In the genomic region with DNA sequence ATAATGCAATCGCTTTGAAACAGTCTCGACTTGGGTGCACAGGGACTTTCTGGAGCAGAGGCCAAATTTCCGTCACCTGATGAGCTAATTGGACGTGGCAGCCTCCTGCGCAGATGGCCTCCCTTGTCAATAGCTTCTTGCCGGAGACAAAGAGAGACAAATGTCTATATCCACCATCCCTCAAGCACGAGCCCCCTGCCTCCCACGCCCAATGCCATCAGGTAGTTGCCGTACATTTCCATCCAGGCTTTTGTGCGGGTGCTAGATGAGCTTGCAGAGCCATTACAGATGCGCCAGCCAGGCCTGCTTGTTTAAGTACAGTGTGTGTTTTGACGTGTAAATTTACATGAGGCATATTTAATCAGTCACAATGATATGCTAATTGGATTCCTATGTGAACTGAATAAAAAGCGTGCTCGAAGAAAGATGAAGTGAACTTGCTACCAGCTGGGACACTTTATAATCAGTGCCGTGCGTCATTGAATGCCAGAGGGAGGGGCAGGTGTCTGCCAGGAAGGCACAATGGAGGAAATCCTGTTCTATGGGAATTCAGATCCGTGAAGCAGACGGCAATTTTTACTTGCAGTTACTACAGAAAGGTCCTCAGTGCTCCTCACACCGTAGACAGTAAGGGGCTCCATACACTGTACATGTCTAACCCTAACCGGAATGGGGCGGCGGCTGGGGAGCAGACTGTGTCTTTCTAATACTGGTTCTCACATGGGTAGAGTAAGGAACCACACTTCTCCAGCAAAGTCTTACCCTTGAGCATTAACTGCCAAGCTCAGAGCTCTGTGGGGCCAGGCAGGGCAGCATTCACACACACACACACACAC, we compare ENCODE assay signal across 10 mouse cellular contexts.
DNase-seq lines count a peak whose midpoint lies in the region; ATAC-seq and TF ChIP-seq lines count a peak whose summit lies in the region.
"Had no signal": no experiment of that assay in that cellular context is flagged by ENCODE, and none has a peak within 500 bp of the region (broad histone marks: within the 10 kb centered on the region; RNA-seq: fewer than 3 reads in every experiment).

No protein-coding gene starts in this region.

- no peaks in the 10 kb centered on the region; the same call in 1 of the 2 replicates for H3K27me3 ChIP-seq in forebrain, embryonic 10.5 days (ENCODE audit: poor library complexity, severe bottlenecking)
- H3K27me3 ChIP-seq in midbrain, postnatal 0 days (ENCODE audit: insufficient read depth, low read length), result no peaks in the 10 kb centered on the region
- H3K27me3 ChIP-seq in cerebellum, adult 2 months (ENCODE audit: control insufficient read depth, insufficient read depth, low read length), result no peaks in the 10 kb centered on the region

- peaks cover 25% of the 10 kb centered on the region for H3K4me1 ChIP-seq in forebrain, embryonic 10.5 days
- peaks cover 18% of the 10 kb centered on the region; the same call in 1 of the 2 replicates for H3K4me1 ChIP-seq in midbrain, postnatal 0 days (ENCODE audit: insufficient read depth, low read length)
- peaks cover 3% of the 10 kb centered on the region; the same call in 1 of the 2 replicates for H3K4me1 ChIP-seq in cerebellum, adult 2 months (ENCODE audit: control insufficient read depth, insufficient read depth, low read length)

- H3K9ac ChIP-seq in midbrain, postnatal 0 days (replicated peaks; ENCODE audit: low read length, poor library complexity, severe bottlenecking), result no peak overlapping the region

- no peaks in the 10 kb centered on the region for H3K36me3 ChIP-seq in forebrain, embryonic 10.5 days (replicated peaks)
- H3K36me3 ChIP-seq in midbrain, postnatal 0 days (ENCODE audit: insufficient read depth, low read length), result no peaks in the 10 kb centered on the region

- no peak overlapping the region for H3K4me3 ChIP-seq in forebrain, embryonic 10.5 days
- no peak overlapping the region for H3K4me3 ChIP-seq in layer of hippocampus, adult 2 months
- no peak overlapping the region for H3K4me3 ChIP-seq in midbrain, postnatal 0 days (ENCODE audit: low read depth, low read length)
- no peak overlapping the region for H3K4me3 ChIP-seq in cerebellum, adult 2 months (replicated peaks; ENCODE audit: insufficient read depth, low read depth, low read length)

- no peak for TF ChIP-seq POLR2A in cerebellum, adult 2 months (IDR thresholded peaks at IDR 0.05; ENCODE audit: borderline replicate concordance, insufficient read depth, low read length)

- H3K9me3 ChIP-seq in forebrain, embryonic 10.5 days, result no peaks in the 10 kb centered on the region
- H3K9me3 ChIP-seq in midbrain, postnatal 0 days (ENCODE audit: low read length), result no peaks in the 10 kb centered on the region

- H3K4me2 ChIP-seq in midbrain, postnatal 0 days (ENCODE audit: low read depth, low read length, poor library complexity, severe bottlenecking), result no peak overlapping the region

- TF ChIP-seq CTCF in layer of hippocampus, adult 2 months (conservative IDR thresholded peaks at IDR 0.05), result no peak
- no peak for TF ChIP-seq CTCF in midbrain, postnatal 0 days (IDR thresholded peaks at IDR 0.05)
- no peak for TF ChIP-seq CTCF in cerebellum, adult 2 months (IDR thresholded peaks at IDR 0.05; ENCODE audit: borderline replicate concordance, insufficient read depth, low read depth, low read length)

- peak overlapping the region; percentile 37; the same call in 1 of the 2 replicates for H3K27ac ChIP-seq in forebrain, embryonic 10.5 days
- H3K27ac ChIP-seq in layer of hippocampus, adult 2 months, result peak overlapping the region; percentile 29; the same call in 1 of the 2 replicates
- H3K27ac ChIP-seq in midbrain, postnatal 0 days (ENCODE audit: low read depth, low read length), result peak overlapping the region; percentile 72
- H3K27ac ChIP-seq in cerebellum, adult 2 months (ENCODE audit: insufficient read depth, low read length), result no peak overlapping the region

- peak; percentile 62 for ATAC-seq in midbrain, postnatal 0 days (ENCODE audit: low FRiP score)

- 77% methylated on average over 22 of the region's 22 CpGs for WGBS in forebrain, embryonic 10.5 days
- 25% methylated on average over 22 of the region's 22 CpGs for WGBS in midbrain, postnatal 0 days
- 60% methylated on average over 22 of the region's 22 CpGs for WGBS in cerebellum, adult 2 months

- DNase-seq in frontal cortex, postnatal 10 days (ENCODE audit: low spot score in 2 of 2), result peak; percentile 36 to 50
- DNase-seq in frontal cortex, postnatal 14 days (ENCODE audit: low spot score in 2 of 2), result no peak
- no peak for DNase-seq in forebrain, embryonic 10.5 days (ENCODE audit: extremely low spot score, low spot score)
- peak; percentile 63 to 77 for DNase-seq in layer of hippocampus, adult 2 months (ENCODE audit: low spot score in 2 of 2)
- peak; percentile 68 for DNase-seq in midbrain, postnatal 0 days (ENCODE audit: low spot score)
- no peak for DNase-seq in lung, postnatal 14 days
- no peak for DNase-seq in cerebellum, adult 2 months
- no peak for DNase-seq in adrenal gland, postnatal 10 days
- DNase-seq: kidney, postnatal 14 days; thymus, adult 18-20 months had no signal

Comparison
In these comparisons a context has a peak if more than half of its experiments do, and no peak if none do; other contexts are left out.
1. DNase-seq: peak in frontal cortex, postnatal 10 days (2 of 2), layer of hippocampus, adult 2 months (2 of 2) and midbrain, postnatal 0 days (single experiment); none in frontal cortex, postnatal 14 days (0 of 2), forebrain, embryonic 10.5 days (single experiment), lung, postnatal 14 days (single experiment), cerebellum, adult 2 months (0 of 2) and adrenal gland, postnatal 10 days (single experiment).